Mouse (Mus musculus): ENCODE results near the gene Ubqln4. TPM values are rescaled to one million over a fixed set of nuclear protein-coding genes. Genes with fewer than 3 reads are reported as not detected.
A peak's percentile ranks its signal among the peaks of the same experiment; 100 is the strongest.
"Not testable (repeated sequence)": the region's sequence is repeated elsewhere in the genome, so short reads cannot be mapped to it uniquely, and the experiment has no call there.

Ubqln4 gene
- polyA plus RNA-seq, 1 experiment from 2014 or later: 46.3 TPM

DNA sequence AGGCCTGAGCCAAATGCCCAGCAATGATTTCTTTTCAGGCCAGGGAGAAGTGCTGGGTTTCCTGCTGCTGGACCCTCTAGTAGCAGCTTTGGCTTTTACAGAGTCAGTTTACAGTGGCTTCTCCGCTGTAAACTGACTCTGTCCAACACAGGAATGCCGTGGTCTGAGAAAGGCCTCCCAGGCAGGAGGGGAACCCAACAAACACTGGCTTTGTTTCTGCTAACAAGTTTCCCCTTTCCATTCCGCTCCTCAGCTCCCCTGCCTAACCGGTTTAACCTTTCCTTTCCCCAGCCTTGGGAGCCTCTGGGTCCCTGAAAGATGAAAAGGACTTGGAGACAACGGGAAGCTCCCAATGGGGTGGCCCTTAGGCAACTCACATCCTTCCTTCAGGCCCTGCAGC is 36.7 kb downstream of the Ubqln4 start:
- Histone ChIP-seq H3K4me3 (ENCODE audit: low read depth, low read length) (no peak overlapping the region), H3K27me3 (replicated peaks; ENCODE audit: control insufficient read depth, insufficient read depth, low read length) (no peaks in the 10 kb centered on the region), H3K4me2 (ENCODE audit: low read depth, low read length) (0 out of 2 replicates have a peak overlapping the region, but pooled peaks have one; percentile 4), H3K27ac (replicated peaks; ENCODE audit: low read depth, low read length) (peak overlapping the region; percentile 61; the same call in 1 of the 2 replicates), H3K9ac (ENCODE audit: low read depth, low read length) (no peak overlapping the region), H3K4me1 (ENCODE audit: control insufficient read depth, insufficient read depth, low read length) (peaks cover 7% of the 10 kb centered on the region; the same call in 1 of the 2 replicates), H3K36me3 (ENCODE audit: control insufficient read depth, insufficient read depth, low read length) (peaks cover 37% of the 10 kb centered on the region), H3K9me3 (ENCODE audit: control insufficient read depth, low read length) (no peaks in the 10 kb centered on the region)
- DNase-seq (ENCODE audit: low spot score) (peak; percentile 61), ATAC-seq (ENCODE audit: low read depth) (peak; percentile 47; the same call in 1 of the 2 replicates)
- WGBS: 2% methylated on average over 5 of the region's 5 CpGs

- Histone ChIP-seq H3K36me3 (ENCODE audit: control insufficient read depth, insufficient read depth, low read length) (peaks cover 30% of the 10 kb centered on the region), H3K4me1 (ENCODE audit: control insufficient read depth, insufficient read depth, low read length) (peaks cover 7% of the 10 kb centered on the region; the same call in 1 of the 2 replicates), H3K27me3 (replicated peaks; ENCODE audit: control insufficient read depth, insufficient read depth, low read length) (no peaks in the 10 kb centered on the region), H3K9me3 (ENCODE audit: control insufficient read depth, low read length) (no peaks in the 10 kb centered on the region), H3K4me2 (ENCODE audit: low read depth, low read length) (no peak overlapping the region), H3K27ac (replicated peaks; ENCODE audit: low read depth, low read length) (no peak overlapping the region), H3K4me3 (ENCODE audit: low read depth, low read length) (no peak overlapping the region), H3K9ac (ENCODE audit: low read depth, low read length) (no peak overlapping the region)
- DNase-seq (ENCODE audit: low spot score) (peak; percentile 41), ATAC-seq (ENCODE audit: low read depth) (peak; percentile 31)
- 48% methylated on average over 3 of the region's 3 CpGs for WGBS
These were observed 37.5 kb downstream of the Ubqln4 start for GRCm38 (mm10) chr3:88591044-88591443.

GRCm38 (mm10) chr3:88591950-88592731 is 38.6 kb downstream of the Ubqln4 start:
- H3K4me1 ChIP-seq (ENCODE audit: control insufficient read depth, insufficient read depth, low read length): peaks cover 7% of the 10 kb centered on the region; the same call in 1 of the 2 replicates
- no peak overlapping the region for H3K4me3 ChIP-seq (ENCODE audit: low read depth, low read length)
- WGBS: 33% methylated on average over 9 of the region's 9 CpGs
- no peaks in the 10 kb centered on the region for H3K9me3 ChIP-seq (ENCODE audit: control insufficient read depth, low read length)
- peak; percentile 78 for DNase-seq (ENCODE audit: low spot score)
- no peak overlapping the region for H3K9ac ChIP-seq (ENCODE audit: low read depth, low read length)
- no peaks in the 10 kb centered on the region for H3K27me3 ChIP-seq (replicated peaks; ENCODE audit: control insufficient read depth, insufficient read depth, low read length)
- H3K4me2 ChIP-seq (ENCODE audit: low read depth, low read length): no peak overlapping the region
- no peak for ATAC-seq (ENCODE audit: low read depth)
- no peak overlapping the region for H3K27ac ChIP-seq (replicated peaks; ENCODE audit: low read depth, low read length)
- peaks cover 19% of the 10 kb centered on the region for H3K36me3 ChIP-seq (ENCODE audit: control insufficient read depth, insufficient read depth, low read length)

GRCm38 (mm10) chr3:88592942-88593576 is 39.5 kb downstream of the Ubqln4 start:
- ATAC-seq (ENCODE audit: low read depth): no peak
- WGBS: 73% methylated on average over 10 of the region's 10 CpGs
- Histone ChIP-seq H3K36me3 (ENCODE audit: control insufficient read depth, insufficient read depth, low read length) (peaks cover 10% of the 10 kb centered on the region), H3K4me3 (ENCODE audit: low read depth, low read length) (no peak overlapping the region), H3K9me3 (ENCODE audit: control insufficient read depth, low read length) (no peaks in the 10 kb centered on the region), H3K4me1 (ENCODE audit: control insufficient read depth, insufficient read depth, low read length) (peaks cover 7% of the 10 kb centered on the region; the same call in 1 of the 2 replicates), H3K4me2 (ENCODE audit: low read depth, low read length) (no peak overlapping the region), H3K27me3 (replicated peaks; ENCODE audit: control insufficient read depth, insufficient read depth, low read length) (no peaks in the 10 kb centered on the region), H3K9ac (ENCODE audit: low read depth, low read length) (no peak overlapping the region), H3K27ac (replicated peaks; ENCODE audit: low read depth, low read length) (no peak overlapping the region)
- DNase-seq (ENCODE audit: low spot score): no peak

DNA sequence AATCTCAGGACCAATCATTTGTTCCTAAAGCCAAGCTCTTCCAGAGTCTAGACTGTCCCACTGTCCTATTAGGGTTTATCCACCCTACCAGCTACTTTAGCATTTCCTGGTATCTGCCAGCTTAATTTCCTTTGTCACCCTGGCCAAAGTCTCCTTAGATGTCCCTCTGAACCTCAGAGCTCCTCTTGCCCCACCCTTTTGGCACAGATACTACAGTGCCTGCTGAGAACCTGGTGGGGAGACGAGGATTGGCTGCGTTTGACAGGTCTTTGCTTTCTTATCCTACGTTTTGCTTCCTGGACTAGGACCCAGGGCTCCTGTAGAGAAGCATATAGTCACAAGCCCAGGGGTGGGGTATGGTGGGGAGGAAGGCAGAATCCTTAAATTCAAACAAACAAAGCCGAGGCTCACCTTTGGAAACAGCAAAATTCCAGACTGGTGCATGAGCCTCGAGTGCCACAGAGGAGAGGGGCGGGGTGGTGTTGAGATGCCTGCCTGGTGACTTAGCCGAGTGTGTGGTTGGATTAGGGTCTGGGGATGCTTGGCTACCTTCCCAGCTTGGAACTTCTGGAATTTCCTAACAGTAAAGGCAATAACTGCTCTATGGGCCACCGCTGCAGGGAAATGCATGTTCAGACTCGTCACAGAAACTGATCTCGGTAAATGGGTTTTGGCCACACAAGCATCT is 40.5 kb downstream of the Ubqln4 start:
- ATAC-seq (ENCODE audit: low read depth) (peak; percentile 61), DNase-seq (ENCODE audit: low spot score) (peak; percentile 83)
- WGBS: 36% methylated on average over 10 of the region's 10 CpGs
- Histone ChIP-seq H3K4me1 (ENCODE audit: control insufficient read depth, insufficient read depth, low read length) (peaks cover 7% of the 10 kb centered on the region; the same call in 1 of the 2 replicates), H3K27ac (replicated peaks; ENCODE audit: low read depth, low read length) (0 out of 2 replicates have a peak overlapping the region, but pooled peaks have one; percentile 17), H3K4me2 (ENCODE audit: low read depth, low read length) (no peak overlapping the region), H3K36me3 (ENCODE audit: control insufficient read depth, insufficient read depth, low read length) (no peaks in the 10 kb centered on the region), H3K27me3 (replicated peaks; ENCODE audit: control insufficient read depth, insufficient read depth, low read length) (no peaks in the 10 kb centered on the region), H3K4me3 (ENCODE audit: low read depth, low read length) (no peak overlapping the region), H3K9me3 (ENCODE audit: control insufficient read depth, low read length) (no peaks in the 10 kb centered on the region), H3K9ac (ENCODE audit: low read depth, low read length) (no peak overlapping the region)

- not testable (repeated sequence) for H3K9ac ChIP-seq (ENCODE audit: low read depth, low read length); DNase-seq (ENCODE audit: low spot score); H3K36me3 ChIP-seq (ENCODE audit: control insufficient read depth, insufficient read depth, low read length); H3K4me3 ChIP-seq (ENCODE audit: low read depth, low read length); ATAC-seq (ENCODE audit: low read depth); H3K4me2 ChIP-seq (ENCODE audit: low read depth, low read length); H3K27ac ChIP-seq (replicated peaks; ENCODE audit: low read depth, low read length); H3K27me3 ChIP-seq (replicated peaks; ENCODE audit: control insufficient read depth, insufficient read depth, low read length); H3K9me3 ChIP-seq (ENCODE audit: control insufficient read depth, low read length); H3K4me1 ChIP-seq (ENCODE audit: control insufficient read depth, insufficient read depth, low read length)
- WGBS: 88% methylated on average over 4 of the region's 4 CpGs
These were observed 43.0 kb downstream of the Ubqln4 start for GRCm38 (mm10) chr3:88596547-88596946.

- no peaks in the 10 kb centered on the region for H3K4me1 ChIP-seq (ENCODE audit: control insufficient read depth, insufficient read depth, low read length)
- no peak overlapping the region for H3K4me2 ChIP-seq (ENCODE audit: low read depth, low read length)
- DNase-seq (ENCODE audit: low spot score): no peak
- ATAC-seq (ENCODE audit: low read depth): no peak
- no peaks in the 10 kb centered on the region for H3K9me3 ChIP-seq (ENCODE audit: control insufficient read depth, low read length)
- no peaks in the 10 kb centered on the region for H3K27me3 ChIP-seq (replicated peaks; ENCODE audit: control insufficient read depth, insufficient read depth, low read length)
- H3K4me3 ChIP-seq (ENCODE audit: low read depth, low read length): no peak overlapping the region
- no peak overlapping the region for H3K27ac ChIP-seq (replicated peaks; ENCODE audit: low read depth, low read length)
- WGBS: 80% methylated on average over 4 of the region's 4 CpGs
- no peaks in the 10 kb centered on the region for H3K36me3 ChIP-seq (ENCODE audit: control insufficient read depth, insufficient read depth, low read length)
- no peak overlapping the region for H3K9ac ChIP-seq (ENCODE audit: low read depth, low read length)
These were observed 48.9 kb downstream of the Ubqln4 start for GRCm38 (mm10) chr3:88602466-88602865.

DNA sequence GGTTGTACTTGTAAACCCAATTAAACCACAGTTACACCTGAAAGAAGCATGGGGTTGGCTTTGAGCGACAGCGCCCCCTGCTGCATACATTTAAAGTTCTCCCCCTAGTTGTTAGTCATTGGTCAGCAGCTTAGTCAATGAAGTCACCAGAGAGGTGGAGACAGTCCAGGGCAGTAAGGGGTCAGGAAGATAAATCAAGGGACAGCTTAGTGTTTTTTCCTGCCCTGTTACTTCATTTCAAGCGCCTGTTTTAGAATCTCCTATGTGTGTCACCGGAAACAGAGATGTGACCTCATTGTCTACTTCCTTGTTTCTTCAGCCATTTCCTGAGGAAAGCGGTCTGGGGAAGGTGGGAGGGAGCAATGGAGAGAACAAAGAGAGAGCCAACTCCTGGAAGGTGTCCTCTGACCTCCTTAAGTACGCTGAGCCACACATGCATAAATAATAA is 50.2 kb downstream of the Ubqln4 start:
- Histone ChIP-seq H3K27me3 (replicated peaks; ENCODE audit: control insufficient read depth, insufficient read depth, low read length) (no peaks in the 10 kb centered on the region), H3K4me3 (ENCODE audit: low read depth, low read length) (no peak overlapping the region), H3K4me1 (ENCODE audit: control insufficient read depth, insufficient read depth, low read length) (0 out of 2 replicates have a peak, but pooled peaks cover 5% of the 10 kb centered on the region), H3K4me2 (ENCODE audit: low read depth, low read length) (no peak overlapping the region), H3K9ac (ENCODE audit: low read depth, low read length) (no peak overlapping the region), H3K27ac (replicated peaks; ENCODE audit: low read depth, low read length) (no peak overlapping the region), H3K9me3 (ENCODE audit: control insufficient read depth, low read length) (no peaks in the 10 kb centered on the region), H3K36me3 (ENCODE audit: control insufficient read depth, insufficient read depth, low read length) (no peaks in the 10 kb centered on the region)
- ATAC-seq (ENCODE audit: low read depth): no peak
- WGBS: 25% methylated on average over 6 of the region's 6 CpGs
- peak; percentile 53 for DNase-seq (ENCODE audit: low spot score)
